Comparison of ENCODE assay signal across 9 mouse cellular contexts in genomic region chr7:49120488-49120864, GRCm38 (mm10).
DNase-seq lines count a peak whose midpoint lies in the region; ATAC-seq lines count a peak whose summit lies in the region.
"Had no signal": no experiment of that assay in that cellular context is flagged by ENCODE, and none has a peak within 500 bp of the region (broad histone marks: within the 10 kb centered on the region; RNA-seq: fewer than 3 reads in every experiment).

No protein-coding gene starts in this region.

- peak overlapping the region; percentile 27; the same call in 1 of the 2 replicates for H3K4me3 ChIP-seq in heart, embryonic 12.5 days
- no peak overlapping the region for H3K4me3 ChIP-seq in limb, embryonic 15.5 days
- H3K4me3 ChIP-seq: erythroblast, embryonic 14.5 days had no signal

- no peaks in the 10 kb centered on the region for H3K36me3 ChIP-seq in heart, embryonic 12.5 days
- no peaks in the 10 kb centered on the region for H3K36me3 ChIP-seq in limb, embryonic 15.5 days

- DNase-seq in heart, adult 11 months: no peak
- peak; percentile 25 for DNase-seq in right cerebral cortex, postnatal 4 days
- DNase-seq in right cerebral cortex, adult 2 months (ENCODE audit: low spot score in 2 of 2): no peak
- no peak for DNase-seq in urinary bladder, adult 2 months (ENCODE audit: low spot score)
- no peak for DNase-seq in thymus, postnatal 10 days (ENCODE audit: low spot score in 2 of 2)
- no peak for DNase-seq in adrenal gland, postnatal 36 days

- peaks cover 10% of the 10 kb centered on the region; the same call in 1 of the 2 replicates for H3K27me3 ChIP-seq in heart, embryonic 12.5 days (replicated peaks)
- peaks cover 41% of the 10 kb centered on the region for H3K27me3 ChIP-seq in limb, embryonic 15.5 days

- ATAC-seq in heart, embryonic 12.5 days (ENCODE audit: insufficient number of reproducible peaks, low FRiP score): no peak
- ATAC-seq in limb, embryonic 15.5 days (ENCODE audit: insufficient number of reproducible peaks, low FRiP score, low TSS enrichment, low read depth): no peak

- H3K4me1 ChIP-seq in heart, embryonic 12.5 days (replicated peaks): peaks cover 24% of the 10 kb centered on the region
- peaks cover 8% of the 10 kb centered on the region for H3K4me1 ChIP-seq in limb, embryonic 15.5 days

- peak overlapping the region; percentile 65 for H3K4me2 ChIP-seq in heart, embryonic 12.5 days
- H3K4me2 ChIP-seq in limb, embryonic 15.5 days: peak overlapping the region; percentile 13; the same call in 1 of the 2 replicates

- 0 out of 2 replicates have a peak overlapping the region, but pooled peaks have one; percentile 45 for H3K9ac ChIP-seq in heart, embryonic 12.5 days
- no peak overlapping the region for H3K9ac ChIP-seq in limb, embryonic 15.5 days

- 57% methylated on average over 6 of the region's 6 CpGs for WGBS in heart, embryonic 12.5 days
- 48% methylated on average over 6 of the region's 6 CpGs for WGBS in limb, embryonic 15.5 days

- H3K9me3 ChIP-seq in heart, embryonic 12.5 days (replicated peaks): no peaks in the 10 kb centered on the region
- H3K9me3 ChIP-seq in limb, embryonic 15.5 days: no peaks in the 10 kb centered on the region

- no peak overlapping the region for H3K27ac ChIP-seq in heart, embryonic 12.5 days (ENCODE audit: poor library complexity, severe bottlenecking)
- no peak overlapping the region for H3K27ac ChIP-seq in limb, embryonic 15.5 days
